Mouse (Mus musculus) 3T3-L1 (cell line): Measurements from ENCODE around the gene Cuedc2.

Source experiments
- DNase-seq: peaks from one replicate; pipeline ENCODE4 v3.0.0-alpha.2; 2015; ENCODE audit warnings: low read depth, low spot score

Gene Cuedc2

GRCm38 (mm10) chr19:46306751-46307289, 31.7 kb downstream of the Cuedc2 start:
- DNase-seq: no peak

- DNase-seq: peak; percentile 21
These were observed 32.3 kb downstream of the Cuedc2 start for GRCm38 (mm10) chr19:46306268-46306610.

GRCm38 (mm10) chr19:46305432-46306267, 32.9 kb downstream of the Cuedc2 start:
- peak; percentile 90 for DNase-seq

- DNase-seq: peak; percentile 62
These were observed 33.6 kb downstream of the Cuedc2 start for GRCm38 (mm10) chr19:46304908-46305333.

- peak; percentile 98 for DNase-seq
These were observed 34.2 kb downstream of the Cuedc2 start, which contains the start of gene Nfkb2 for GRCm38 (mm10) chr19:46304216-46304841. TSS of gene Nfkb2 (plus strand) at chr19:46304320.

GRCm38 (mm10) chr19:46303251-46304215, 35.0 kb downstream of the Cuedc2 start:
- no peak for DNase-seq

- DNase-seq: no peak
These were observed 36.0 kb downstream of the Cuedc2 start for GRCm38 (mm10) chr19:46302551-46302950.

- no peak for DNase-seq
These were observed 38.0 kb downstream of the Cuedc2 start for GRCm38 (mm10) chr19:46300294-46301045.

GRCm38 (mm10) chr19:46296938-46297337, 41.6 kb downstream of the Cuedc2 start:
- no peak for DNase-seq

- DNase-seq: peak; percentile 74
These were observed 47.9 kb downstream of the Cuedc2 start for GRCm38 (mm10) chr19:46290535-46291105.

- DNase-seq: no peak
These were observed 50.9 kb downstream of the Cuedc2 start for GRCm38 (mm10) chr19:46287566-46287965.

- no peak for DNase-seq
These were observed 51.6 kb downstream of the Cuedc2 start for GRCm38 (mm10) chr19:46286926-46287325.

GRCm38 (mm10) chr19:46286047-46286446, 52.5 kb downstream of the Cuedc2 start:
- no peak for DNase-seq

- DNase-seq: no peak
These were observed 52.9 kb downstream of the Cuedc2 start for GRCm38 (mm10) chr19:46285631-46286030.

- DNase-seq: no peak
These were observed 53.8 kb downstream of the Cuedc2 start for GRCm38 (mm10) chr19:46284686-46285085.

GRCm38 (mm10) chr19:46282081-46282849, 56.2 kb downstream of the Cuedc2 start:
- peak; percentile 34 for DNase-seq
